Mouse (Mus musculus) forebrain, embryonic 16.5 days (tissue): ENCODE results near the gene Sipa1l3. TPM values are rescaled to one million over a fixed set of nuclear protein-coding genes. Genes with fewer than 3 reads are reported as not detected.

ENCODE experiments used
- ATAC-seq: fragments of 200-750 bp; cut with Nextera tagmentation; 2 replicates; pipeline ENCODE4 v1.8.0; 2017; ENCODE audit warnings: mild to moderate bottlenecking, moderate library complexity
- H3K27ac ChIP-seq: fragments of 300-500 bp; sonication (generic); 2 replicates; pipeline ENCODE4 v1.5.1; 2014; ENCODE audit warnings: low read length, control low read depth
- H3K27me3 ChIP-seq: fragments of 300-500 bp; sonication (generic); replicated peaks from 2 replicates; pipeline ENCODE4 v1.6.1; 2014; ENCODE audit warnings: low read length; ENCODE audit not compliant: control insufficient read depth, insufficient read depth
- H3K36me3 ChIP-seq: fragments of 300-500 bp; sonication (generic); 2 replicates; pipeline ENCODE4 v1.6.1; 2014; ENCODE audit not compliant: control insufficient read depth, insufficient read depth
- H3K4me1 ChIP-seq: fragments of 300-500 bp; sonication (generic); replicated peaks from 2 replicates; pipeline ENCODE4 v1.6.1; 2014; ENCODE audit warnings: low read length; ENCODE audit not compliant: control insufficient read depth, insufficient read depth
- H3K4me2 ChIP-seq: fragments of 300-500 bp; sonication (generic); 2 replicates; pipeline ENCODE4 v1.6.1; 2014; ENCODE audit warnings: mild to moderate bottlenecking, low read length, control low read depth
- H3K4me3 ChIP-seq: fragments of 300-500 bp; sonication (generic); replicated peaks from 2 replicates; pipeline ENCODE4 v1.5.1; 2014; ENCODE audit warnings: mild to moderate bottlenecking, low read length, control low read depth
- H3K9ac ChIP-seq: fragments of 300-500 bp; sonication (generic); replicated peaks from 2 replicates; pipeline ENCODE4 v1.6.1; 2014; ENCODE audit warnings: low read depth, low read length, control low read depth
- H3K9me3 ChIP-seq: fragments of 300-500 bp; sonication (generic); 2 replicates; pipeline ENCODE4 v1.6.1; 2016; ENCODE audit warnings: low read length; ENCODE audit not compliant: control insufficient read depth
- WGBS: fragments of 180-500 bp; shearing (Covaris S2); extraction: QIAGEN DNeasy Blood & Tissue Kit; methylation state at CpG from one replicate; pipeline ENCODE4 v1.1.7; 2014; 5-methylcytosine and 5-hydroxymethylcytosine counted together
- polyA plus RNA-seq: library from polyadenylated mRNA; unstranded; fragments of >200 nt; fragmentation: Nextera tagmentation; extraction: Ambion mirVana; gene quantifications from 2 replicates; pipeline ENCODE4 v1.2.1, GENCODE M21; 2015

Gene Sipa1l3
- polyA plus RNA-seq, 1 experiment from 2014 or later, result 16.1 TPM

GRCm38 (mm10) chr7:29350489-29350888, 168.0 kb downstream of the Sipa1l3 start:
- Histone ChIP-seq H3K4me2 (no peak overlapping the region), H3K27me3 (no peaks in the 10 kb centered on the region), H3K9ac (no peak overlapping the region), H3K4me3 (no peak overlapping the region), H3K36me3 (peaks cover 2% of the 10 kb centered on the region; the same call in 1 of the 2 replicates), H3K4me1 (peaks cover 10% of the 10 kb centered on the region), H3K9me3 (no peaks in the 10 kb centered on the region), H3K27ac (no peak overlapping the region)
- no peak for ATAC-seq
- 87% methylated on average over 10 of the region's 10 CpGs for WGBS

- H3K9ac ChIP-seq, result no peak overlapping the region
- no peaks in the 10 kb centered on the region for H3K27me3 ChIP-seq
- no peaks in the 10 kb centered on the region for H3K9me3 ChIP-seq
- no peak for ATAC-seq
- no peaks in the 10 kb centered on the region for H3K36me3 ChIP-seq
- no peak overlapping the region for H3K4me2 ChIP-seq
- H3K4me3 ChIP-seq, result no peak overlapping the region
- peak overlapping the region; percentile 70 for H3K27ac ChIP-seq
- WGBS, result 60% methylated on average over 3 of the region's 3 CpGs
- peaks cover 31% of the 10 kb centered on the region for H3K4me1 ChIP-seq
Observed at GRCm38 (mm10) chr7:29346212-29346611, 172.2 kb downstream of the Sipa1l3 start.

- no peaks in the 10 kb centered on the region for H3K27me3 ChIP-seq
- H3K4me3 ChIP-seq, result no peak overlapping the region
- H3K36me3 ChIP-seq, result no peaks in the 10 kb centered on the region
- H3K27ac ChIP-seq, result peak overlapping the region; percentile 70
- no peak overlapping the region for H3K9ac ChIP-seq
- WGBS, result 15% methylated on average over 4 of the region's 4 CpGs
- H3K9me3 ChIP-seq, result no peaks in the 10 kb centered on the region
- H3K4me1 ChIP-seq, result peaks cover 31% of the 10 kb centered on the region
- H3K4me2 ChIP-seq, result no peak overlapping the region
- peak; percentile 54 for ATAC-seq
Observed at GRCm38 (mm10) chr7:29345534-29345933, 172.9 kb downstream of the Sipa1l3 start.

DNA sequence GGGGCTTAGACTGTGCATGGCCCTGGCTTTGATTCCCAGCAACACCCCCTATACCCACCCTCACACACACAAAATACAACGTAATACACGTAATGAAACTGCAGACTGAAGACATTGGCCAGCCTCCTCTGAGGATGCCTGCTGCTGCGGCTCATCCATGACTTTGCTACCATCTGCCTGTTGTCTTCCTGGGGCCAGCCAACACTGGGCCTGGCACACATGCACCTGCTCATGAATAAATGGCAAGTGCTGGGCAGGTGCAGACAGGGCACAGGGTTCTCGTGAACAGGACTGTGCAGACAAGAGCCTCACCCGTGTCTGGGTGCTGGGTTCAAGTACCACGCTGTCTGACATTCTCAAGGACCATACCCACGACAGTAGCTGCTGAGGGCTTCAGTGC, 174.7 kb downstream of the Sipa1l3 start:
- no peaks in the 10 kb centered on the region for H3K27me3 ChIP-seq
- H3K9ac ChIP-seq, result no peak overlapping the region
- no peaks in the 10 kb centered on the region for H3K36me3 ChIP-seq
- H3K4me2 ChIP-seq, result no peak overlapping the region
- peak overlapping the region; percentile 41; the same call in 1 of the 2 replicates for H3K27ac ChIP-seq
- ATAC-seq, result no peak
- H3K4me3 ChIP-seq, result no peak overlapping the region
- H3K4me1 ChIP-seq, result peaks cover 31% of the 10 kb centered on the region
- H3K9me3 ChIP-seq, result no peaks in the 10 kb centered on the region
- 75% methylated on average over 7 of the region's 7 CpGs for WGBS

DNA sequence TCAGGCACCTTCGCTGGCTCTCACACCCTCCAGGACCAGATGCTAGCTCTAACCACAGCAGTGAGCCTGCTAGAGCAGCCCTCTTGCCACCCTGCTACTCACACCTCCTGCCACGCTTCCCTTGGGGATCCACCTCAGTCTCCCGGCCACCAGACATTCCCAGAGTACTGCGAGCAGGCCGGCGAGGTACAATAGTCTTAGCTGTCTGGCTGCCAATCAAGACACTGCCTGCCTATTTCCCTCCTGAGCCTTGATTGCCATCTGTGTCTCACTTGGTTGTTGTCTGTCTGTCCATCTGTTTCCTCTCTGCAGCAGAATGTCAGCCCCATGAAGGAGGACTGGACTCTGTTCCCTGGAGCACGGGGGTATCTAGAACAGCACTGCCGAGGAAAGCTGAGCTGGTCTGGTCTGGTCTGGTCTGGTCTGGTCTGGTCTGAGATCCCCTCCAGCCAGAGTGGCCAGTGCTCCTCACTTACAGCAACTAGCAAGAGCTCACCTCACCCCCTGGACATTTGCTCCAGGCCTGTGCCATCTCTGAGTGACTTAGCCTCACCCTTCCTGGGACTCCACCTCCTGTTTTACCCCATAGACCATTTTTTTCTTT, 175.8 kb downstream of the Sipa1l3 start:
- H3K27ac ChIP-seq, result peak overlapping the region; percentile 82
- WGBS, result 34% methylated on average over 8 of the region's 8 CpGs
- peak; percentile 49; the same call in 1 of the 2 replicates for ATAC-seq
- peaks cover 31% of the 10 kb centered on the region for H3K4me1 ChIP-seq
- H3K9me3 ChIP-seq, result no peaks in the 10 kb centered on the region
- no peak overlapping the region for H3K4me3 ChIP-seq
- peak overlapping the region; percentile 8; the same call in 1 of the 2 replicates for H3K9ac ChIP-seq
- H3K4me2 ChIP-seq, result no peak overlapping the region
- H3K27me3 ChIP-seq, result no peaks in the 10 kb centered on the region
- no peaks in the 10 kb centered on the region for H3K36me3 ChIP-seq

DNA sequence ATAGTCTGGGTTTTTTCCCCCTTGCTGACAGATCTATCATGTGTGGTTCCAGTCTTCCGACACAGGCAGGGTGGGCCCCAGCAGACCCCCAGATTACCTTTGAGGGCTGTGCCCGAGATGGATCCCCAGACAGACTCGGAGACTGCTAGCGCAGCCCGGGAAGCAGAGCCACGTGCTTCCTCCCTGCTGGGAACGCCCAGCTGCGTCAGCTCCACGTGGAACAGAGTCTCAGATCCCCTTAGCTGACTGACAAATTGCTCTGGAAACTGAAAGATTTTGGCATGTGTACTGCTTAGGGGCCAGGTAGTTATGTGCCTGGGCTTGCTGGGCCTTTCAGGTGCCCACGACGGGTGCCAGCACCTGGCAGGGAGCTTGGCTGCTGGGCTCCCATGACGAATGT, 176.7 kb downstream of the Sipa1l3 start:
- 40% methylated on average over 12 of the region's 12 CpGs for WGBS

DNA sequence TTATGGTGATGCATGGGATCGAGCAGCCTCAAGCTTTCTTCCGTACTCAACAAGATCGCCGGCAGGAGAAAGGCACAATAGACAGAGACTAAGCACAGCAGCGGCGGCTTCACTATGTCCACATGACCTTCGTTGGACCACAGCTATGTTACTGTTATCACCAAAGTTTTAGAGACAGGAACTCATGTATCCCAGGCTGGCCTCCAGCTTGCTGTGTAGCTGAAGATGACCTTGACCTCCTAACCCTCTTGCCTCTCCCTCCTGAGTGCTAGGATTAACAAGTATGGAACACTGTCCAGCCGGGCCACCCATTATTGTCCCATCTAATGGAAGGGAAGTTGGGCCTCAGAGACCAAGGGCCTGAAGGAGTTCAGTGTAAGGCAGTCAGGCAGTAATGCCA, 177.6 kb downstream of the Sipa1l3 start:
- peaks cover 25% of the 10 kb centered on the region for H3K4me1 ChIP-seq
- H3K4me2 ChIP-seq, result no peak overlapping the region
- H3K9me3 ChIP-seq, result no peaks in the 10 kb centered on the region
- no peaks in the 10 kb centered on the region for H3K36me3 ChIP-seq
- H3K9ac ChIP-seq, result no peak overlapping the region
- 93% methylated on average over 8 of the region's 8 CpGs for WGBS
- ATAC-seq, result no peak
- no peaks in the 10 kb centered on the region for H3K27me3 ChIP-seq
- H3K27ac ChIP-seq, result no peak overlapping the region
- H3K4me3 ChIP-seq, result no peak overlapping the region

More for the DNA sequence above, 176.7 kb downstream of the Sipa1l3 start:
- Histone ChIP-seq H3K9ac (peak overlapping the region; percentile 20; the same call in 1 of the 2 replicates), H3K4me2 (peak overlapping the region; percentile 18; the same call in 1 of the 2 replicates), H3K36me3 (no peaks in the 10 kb centered on the region), H3K27ac (peak overlapping the region; percentile 82), H3K4me3 (no peak overlapping the region), H3K4me1 (peaks cover 31% of the 10 kb centered on the region), H3K27me3 (no peaks in the 10 kb centered on the region), H3K9me3 (no peaks in the 10 kb centered on the region)
- ATAC-seq, result peak; percentile 38; the same call in 1 of the 2 replicates

- no peak overlapping the region for H3K4me2 ChIP-seq
- no peak overlapping the region for H3K9ac ChIP-seq
- H3K27me3 ChIP-seq, result no peaks in the 10 kb centered on the region
- ATAC-seq, result no peak
- no peaks in the 10 kb centered on the region for H3K36me3 ChIP-seq
- peaks cover 19% of the 10 kb centered on the region for H3K4me1 ChIP-seq
- H3K27ac ChIP-seq, result no peak overlapping the region
- no peaks in the 10 kb centered on the region for H3K9me3 ChIP-seq
- 89% methylated on average over 9 of the region's 9 CpGs for WGBS
- no peak overlapping the region for H3K4me3 ChIP-seq
Observed at GRCm38 (mm10) chr7:29340247-29340646, 178.2 kb downstream of the Sipa1l3 start.

GRCm38 (mm10) chr7:29338984-29339679, 179.3 kb downstream of the Sipa1l3 start:
- H3K9ac ChIP-seq, result no peak overlapping the region
- H3K4me3 ChIP-seq, result no peak overlapping the region
- H3K4me1 ChIP-seq, result peaks cover 27% of the 10 kb centered on the region
- ATAC-seq, result no peak
- 66% methylated on average over 14 of the region's 14 CpGs for WGBS
- H3K36me3 ChIP-seq, result no peaks in the 10 kb centered on the region
- no peak overlapping the region for H3K27ac ChIP-seq
- H3K9me3 ChIP-seq, result no peaks in the 10 kb centered on the region
- H3K27me3 ChIP-seq, result no peaks in the 10 kb centered on the region
- no peak overlapping the region for H3K4me2 ChIP-seq
